Mouse (Mus musculus): ENCODE results near the gene Krtap16-1. TPM values are rescaled to one million over a fixed set of nuclear protein-coding genes. Genes with fewer than 3 reads are reported as not detected.
A peak's percentile ranks its signal among the peaks of the same experiment; 100 is the strongest.

Krtap16-1 gene
- polyA plus RNA-seq, 1 experiment, result not detected

GRCm38 (mm10) chr11:99985291-99986092 lies 905 bp downstream of the Krtap16-1 start:
- H3K27me3 ChIP-seq (ENCODE audit: control insufficient read depth, insufficient read depth, insufficient read length), result peaks cover 39% of the 10 kb centered on the region
- no peaks in the 10 kb centered on the region for H3K79me3 ChIP-seq (ENCODE audit: low read depth)
- no peaks in the 10 kb centered on the region for H3K79me2 ChIP-seq (ENCODE audit: control insufficient read depth, insufficient read depth)
- no peak overlapping the region for H3K4me3 ChIP-seq (ENCODE audit: insufficient read depth, poor library complexity, severe bottlenecking)
- H3ac ChIP-seq (ENCODE audit: control insufficient read depth, insufficient read length, low read depth), result peak overlapping the region; percentile 31
- TF ChIP-seq MYOG (IDR thresholded peaks at IDR 0.05; ENCODE audit: control insufficient read depth, extremely low read depth, insufficient read length), result no peak
- peak; percentile 90 for TF ChIP-seq MYOD1 (IDR thresholded peaks at IDR 0.05; ENCODE audit: control insufficient read depth, insufficient read length, low read depth)
- no peak for TF ChIP-seq FOSL1 (IDR thresholded peaks at IDR 0.05; ENCODE audit: insufficient read depth, low read length, poor library complexity, severe bottlenecking)
- no peak for TF ChIP-seq MAX (IDR thresholded peaks at IDR 0.05)
- H3K36me3 ChIP-seq (ENCODE audit: control insufficient read depth, insufficient read depth), result no peaks in the 10 kb centered on the region

- Histone ChIP-seq H3K79me3 (ENCODE audit: low read depth) (no peaks in the 10 kb centered on the region), H3K36me3 (ENCODE audit: control insufficient read depth, insufficient read depth) (no peaks in the 10 kb centered on the region), H3ac (ENCODE audit: control insufficient read depth, insufficient read length, low read depth) (no peak overlapping the region), H3K27me3 (ENCODE audit: control insufficient read depth, insufficient read depth, insufficient read length) (peaks cover 53% of the 10 kb centered on the region), H3K4me3 (ENCODE audit: insufficient read depth, poor library complexity, severe bottlenecking) (no peak overlapping the region), H3K79me2 (ENCODE audit: control insufficient read depth, insufficient read depth) (no peaks in the 10 kb centered on the region)
- TF ChIP-seq CTCF (IDR thresholded peaks at IDR 0.05; ENCODE audit: control insufficient read depth, insufficient read depth, insufficient read length), result no peak
- TF ChIP-seq MYOD1 (IDR thresholded peaks at IDR 0.05; ENCODE audit: control insufficient read depth, insufficient read length, low read depth), result no peak
- no peak for TF ChIP-seq CEBPB (IDR thresholded peaks at IDR 0.05; ENCODE audit: low read depth)
- TF ChIP-seq FOSL1 (IDR thresholded peaks at IDR 0.05; ENCODE audit: insufficient read depth, low read length, poor library complexity, severe bottlenecking), result no peak
- TF ChIP-seq MYOG (IDR thresholded peaks at IDR 0.05; ENCODE audit: control insufficient read depth, extremely low read depth, insufficient read length), result no peak
- no peak for TF ChIP-seq MAX (IDR thresholded peaks at IDR 0.05)
- no peak for TF ChIP-seq USF1 (IDR thresholded peaks at IDR 0.05; ENCODE audit: low read depth)
Measured at GRCm38 (mm10) chr11:99983442-99983841, 3.0 kb downstream of the Krtap16-1 start.

- no peak for TF ChIP-seq CEBPB (IDR thresholded peaks at IDR 0.05; ENCODE audit: low read depth)
- TF ChIP-seq MYOD1 (IDR thresholded peaks at IDR 0.05; ENCODE audit: control insufficient read depth, insufficient read length, low read depth), result no peak
- no peak for TF ChIP-seq USF1 (IDR thresholded peaks at IDR 0.05; ENCODE audit: low read depth)
- TF ChIP-seq CTCF (IDR thresholded peaks at IDR 0.05; ENCODE audit: control insufficient read depth, insufficient read depth, insufficient read length), result no peak
- TF ChIP-seq MAX (IDR thresholded peaks at IDR 0.05), result no peak
- TF ChIP-seq FOSL1 (IDR thresholded peaks at IDR 0.05; ENCODE audit: insufficient read depth, low read length, poor library complexity, severe bottlenecking), result no peak
- no peaks in the 10 kb centered on the region for H3K79me2 ChIP-seq (ENCODE audit: control insufficient read depth, insufficient read depth)
- H3K79me3 ChIP-seq (ENCODE audit: low read depth), result no peaks in the 10 kb centered on the region
- H3K4me3 ChIP-seq (ENCODE audit: insufficient read depth, poor library complexity, severe bottlenecking), result no peak overlapping the region
- peaks cover 57% of the 10 kb centered on the region for H3K27me3 ChIP-seq (ENCODE audit: control insufficient read depth, insufficient read depth, insufficient read length)
- no peak overlapping the region for H3ac ChIP-seq (ENCODE audit: control insufficient read depth, insufficient read length, low read depth)
- H3K36me3 ChIP-seq (ENCODE audit: control insufficient read depth, insufficient read depth), result no peaks in the 10 kb centered on the region
Measured at GRCm38 (mm10) chr11:99982731-99983130, 3.7 kb downstream of the Krtap16-1 start.

- Histone ChIP-seq H3K27me3 (ENCODE audit: control insufficient read depth, insufficient read depth, insufficient read length) (peaks cover 39% of the 10 kb centered on the region), H3K4me3 (ENCODE audit: insufficient read depth, poor library complexity, severe bottlenecking) (no peak within 1 kb of the TSS), H3K79me3 (ENCODE audit: low read depth) (no peaks in the 10 kb centered on the region), H3K36me3 (ENCODE audit: control insufficient read depth, insufficient read depth) (no peaks in the 10 kb centered on the region), H3K79me2 (ENCODE audit: control insufficient read depth, insufficient read depth) (no peaks in the 10 kb centered on the region), H3ac (ENCODE audit: control insufficient read depth, insufficient read length, low read depth) (no peak within 1 kb of the TSS)
- no peak for TF ChIP-seq FOSL1 (IDR thresholded peaks at IDR 0.05; ENCODE audit: insufficient read depth, low read length, poor library complexity, severe bottlenecking)
- TF ChIP-seq CEBPB (IDR thresholded peaks at IDR 0.05; ENCODE audit: low read depth), result no peak
- no peak for TF ChIP-seq CTCF (IDR thresholded peaks at IDR 0.05; ENCODE audit: control insufficient read depth, insufficient read depth, insufficient read length)
- TF ChIP-seq MYOG (IDR thresholded peaks at IDR 0.05; ENCODE audit: control insufficient read depth, extremely low read depth, insufficient read length), result no peak
- no peak for TF ChIP-seq MYOD1 (IDR thresholded peaks at IDR 0.05; ENCODE audit: control insufficient read depth, insufficient read length, low read depth)
- TF ChIP-seq USF1 (IDR thresholded peaks at IDR 0.05; ENCODE audit: low read depth), result no peak
- TF ChIP-seq MAX (IDR thresholded peaks at IDR 0.05), result no peak
Measured at GRCm38 (mm10) chr11:99978953-99979352, 7.4 kb downstream of the Krtap16-1 start, which contains the start of gene Krtap29-1. TSS of gene Krtap29-1 (minus strand) at chr11:99979053.

DNA sequence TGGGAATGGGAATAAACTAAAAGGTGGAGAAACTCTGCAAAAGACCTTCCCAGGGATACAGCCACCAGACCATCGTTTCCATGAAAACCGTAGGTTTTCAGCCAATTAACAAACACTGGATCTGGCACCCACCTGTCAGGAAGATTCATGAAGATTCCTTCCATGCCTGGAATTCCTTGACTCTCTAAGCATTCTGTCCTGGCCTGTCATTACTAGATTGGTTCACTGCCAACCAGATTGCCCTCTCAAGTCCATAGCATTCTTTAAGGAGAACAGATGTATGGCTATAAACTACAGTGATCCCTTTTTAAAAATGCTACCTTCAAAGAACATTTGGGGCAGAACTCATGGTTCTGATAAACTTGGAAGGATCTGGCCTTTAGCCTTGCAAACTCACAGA lies 20.4 kb downstream of the Krtap16-1 start:
- Histone ChIP-seq H3K4me3 (ENCODE audit: insufficient read depth, poor library complexity, severe bottlenecking) (no peak overlapping the region), H3K36me3 (ENCODE audit: control insufficient read depth, insufficient read depth) (no peaks in the 10 kb centered on the region), H3ac (ENCODE audit: control insufficient read depth, insufficient read length, low read depth) (no peak overlapping the region), H3K79me2 (ENCODE audit: control insufficient read depth, insufficient read depth) (no peaks in the 10 kb centered on the region), H3K79me3 (ENCODE audit: low read depth) (no peaks in the 10 kb centered on the region), H3K27me3 (ENCODE audit: control insufficient read depth, insufficient read depth, insufficient read length) (peaks cover 4% of the 10 kb centered on the region)
- no peak for TF ChIP-seq USF1 (IDR thresholded peaks at IDR 0.05; ENCODE audit: low read depth)
- TF ChIP-seq MYOD1 (IDR thresholded peaks at IDR 0.05; ENCODE audit: control insufficient read depth, insufficient read length, low read depth), result no peak
- TF ChIP-seq FOSL1 (IDR thresholded peaks at IDR 0.05; ENCODE audit: insufficient read depth, low read length, poor library complexity, severe bottlenecking), result no peak
- TF ChIP-seq CTCF (IDR thresholded peaks at IDR 0.05; ENCODE audit: control insufficient read depth, insufficient read depth, insufficient read length), result no peak
- TF ChIP-seq MAX (IDR thresholded peaks at IDR 0.05), result no peak
- TF ChIP-seq CEBPB (IDR thresholded peaks at IDR 0.05; ENCODE audit: low read depth), result no peak
- TF ChIP-seq MYOG (IDR thresholded peaks at IDR 0.05; ENCODE audit: control insufficient read depth, extremely low read depth, insufficient read length), result no peak

Measured in C2C12 (cell line).